Mouse (Mus musculus): Measurements from ENCODE around the gene Zfp131.
"Not testable (repeated sequence)": the region's sequence is repeated elsewhere in the genome, so short reads cannot be mapped to it uniquely, and the experiment has no call there.

Zfp131 gene

GRCm38 (mm10) chr13:119790761-119791579 is at the start of gene Zfp131:
Gene Zfp131, minus strand, starts transcription at chr13:119790889.
- DNase-seq (ENCODE audit: extremely low read depth, insufficient read length, low spot score), result peak; percentile 89

DNA sequence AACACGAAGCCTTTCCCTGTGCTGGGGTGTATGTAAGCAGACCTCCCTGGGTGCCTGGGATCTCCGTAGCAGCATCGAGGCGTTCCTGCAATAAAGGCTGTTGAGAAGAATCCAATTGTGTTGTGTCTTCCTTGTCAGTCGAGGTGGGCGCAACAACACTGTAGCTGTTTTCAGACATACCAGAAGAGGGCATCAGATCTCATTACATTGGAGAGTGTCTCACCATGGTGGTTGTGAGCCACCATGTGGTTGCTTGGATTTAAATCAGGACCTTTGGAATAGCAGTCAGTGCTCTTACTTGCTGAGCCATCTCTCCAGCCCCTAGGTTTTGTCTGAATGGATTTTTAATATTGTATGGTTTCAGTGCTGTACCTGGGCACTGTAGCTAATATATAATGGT is 49.3 kb upstream of the Zfp131 start:
- DNase-seq (ENCODE audit: extremely low read depth, insufficient read length, low spot score), result not testable (repeated sequence)

DNA sequence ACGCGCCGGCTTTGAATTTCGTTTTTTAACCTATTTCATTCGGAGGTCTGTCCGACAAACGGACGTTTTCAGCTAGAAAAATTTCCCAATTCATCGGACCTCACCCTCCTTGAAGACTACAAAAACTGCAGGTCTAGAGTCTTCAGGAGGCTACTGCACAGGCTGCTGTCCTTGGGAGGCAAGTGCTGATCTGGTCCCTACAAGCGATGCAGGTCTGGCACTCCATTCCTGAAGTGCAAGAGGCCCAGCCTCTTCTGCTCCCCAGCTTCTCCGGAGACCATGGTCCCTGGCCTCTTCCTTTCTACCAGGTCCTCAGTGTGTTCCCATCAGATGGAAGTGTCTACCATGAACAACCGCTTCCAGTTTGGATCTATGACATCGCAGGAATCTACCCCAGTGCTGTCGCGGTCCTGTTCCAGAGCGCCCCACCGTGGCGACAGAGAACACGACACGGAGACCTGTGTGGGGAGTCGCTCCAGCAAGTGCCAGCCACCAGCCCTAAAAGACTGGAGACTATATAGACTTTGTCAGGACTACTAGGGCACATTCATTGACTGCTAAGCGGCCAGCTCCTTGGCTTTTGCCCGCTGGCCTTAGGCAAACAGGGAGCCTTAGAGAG is 47.1 kb upstream of the Zfp131 start:
- DNase-seq (ENCODE audit: extremely low read depth, insufficient read length, low spot score), result not testable (repeated sequence)

DNA sequence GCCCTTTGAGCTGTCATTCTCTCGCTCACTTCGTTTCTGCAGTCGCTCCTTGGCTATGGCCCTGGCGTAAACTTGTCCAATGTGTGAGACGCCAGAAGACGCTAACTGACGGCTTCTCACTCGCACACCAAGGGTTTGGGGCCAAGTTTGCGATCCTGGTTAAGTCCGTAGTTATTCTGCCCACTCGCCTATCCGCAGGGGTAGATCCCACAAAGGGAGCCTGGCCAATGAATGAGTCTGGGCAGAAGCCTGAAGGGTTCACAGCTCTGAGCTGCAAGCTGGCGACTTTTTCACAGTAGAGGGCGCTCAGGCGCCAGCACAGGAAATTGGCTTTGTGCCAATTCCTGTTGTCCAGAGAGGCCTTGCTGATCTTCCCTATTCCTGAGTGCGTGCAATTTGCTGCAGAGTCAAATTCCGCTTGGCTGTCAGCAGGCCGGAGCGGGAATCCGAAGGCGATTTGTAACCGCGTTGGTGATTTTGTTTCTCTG is 45.7 kb upstream of the Zfp131 start:
- not testable (repeated sequence) for DNase-seq (ENCODE audit: extremely low read depth, insufficient read length, low spot score)

GRCm38 (mm10) chr13:119835320-119836056 is 44.8 kb upstream of the Zfp131 start, which contains the start of gene D13Ertd608e:
Gene D13Ertd608e, plus strand, starts transcription at chr13:119836006.
- not testable (repeated sequence) for DNase-seq (ENCODE audit: extremely low read depth, insufficient read length, low spot score)

GRCm38 (mm10) chr13:119830116-119830515 is 39.4 kb upstream of the Zfp131 start, which contains the start of gene AF067063:
Gene AF067063, minus strand, starts transcription at chr13:119830216.
- DNase-seq (ENCODE audit: extremely low read depth, insufficient read length, low spot score), result not testable (repeated sequence)

- no peak for DNase-seq (ENCODE audit: extremely low read depth, insufficient read length, low spot score)
Measured at GRCm38 (mm10) chr13:119817579-119818206, 27.0 kb upstream of the Zfp131 start.

DNA sequence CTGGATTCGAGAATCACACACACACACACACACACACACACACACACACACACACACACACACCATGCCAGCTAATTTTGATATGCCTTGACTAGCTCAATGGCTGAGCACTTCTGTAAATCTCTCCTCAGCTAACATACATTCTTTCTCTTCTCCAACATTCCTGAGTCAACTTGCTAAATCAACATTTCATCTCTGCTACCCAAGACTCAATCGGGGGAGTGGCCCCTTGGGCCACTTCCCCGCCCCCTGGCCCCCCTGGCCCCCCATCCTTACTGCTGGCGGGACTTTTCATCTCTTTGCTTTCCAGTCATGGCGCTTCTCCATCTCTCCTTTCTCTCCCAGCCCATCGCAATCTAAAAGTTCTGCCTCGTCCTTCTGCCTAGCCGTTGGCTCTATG is 26.1 kb upstream of the Zfp131 start:
- no peak for DNase-seq (ENCODE audit: extremely low read depth, insufficient read length, low spot score)

- DNase-seq (ENCODE audit: extremely low read depth, insufficient read length, low spot score), result no peak
Measured at GRCm38 (mm10) chr13:119810031-119810430, 19.3 kb upstream of the Zfp131 start.

DNA sequence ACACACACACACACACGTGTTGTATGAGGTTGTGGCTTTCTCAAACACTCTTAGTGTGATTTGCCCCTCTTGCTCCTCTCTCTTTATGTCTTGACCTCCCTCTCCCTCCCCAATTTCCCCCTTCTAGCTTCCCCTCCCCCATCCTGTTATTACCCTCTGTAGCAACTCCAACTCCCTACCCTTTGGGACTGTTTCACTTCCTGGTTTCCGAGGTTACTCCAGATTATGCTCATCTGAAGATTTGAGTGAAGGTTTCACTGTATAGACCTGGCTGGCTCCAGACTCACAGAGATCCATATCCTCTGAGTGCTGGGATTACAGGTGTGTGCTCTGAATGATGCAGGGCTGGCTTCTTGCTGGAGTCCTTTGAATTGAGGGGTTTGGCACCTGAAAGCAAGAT is 18.2 kb upstream of the Zfp131 start:
- DNase-seq (ENCODE audit: extremely low read depth, insufficient read length, low spot score), result no peak

DNA sequence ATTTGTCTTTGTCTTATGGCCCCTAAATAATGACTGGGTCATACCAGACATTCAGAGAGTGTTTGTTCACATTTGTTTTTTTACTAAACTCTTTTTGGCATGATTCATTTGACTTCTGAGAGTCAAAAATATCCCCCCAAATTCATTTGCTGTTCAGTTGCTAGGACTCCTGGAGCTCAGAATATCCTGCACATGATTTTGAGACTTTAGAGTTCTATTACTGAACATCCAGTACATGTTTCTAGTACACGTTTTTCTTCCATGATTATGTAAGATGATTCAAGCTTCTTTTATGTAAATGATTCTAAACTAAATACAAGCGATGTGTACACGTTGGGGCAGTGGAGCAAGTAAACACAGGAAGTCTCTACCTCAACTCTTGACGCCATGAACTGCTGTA is 7.0 kb upstream of the Zfp131 start:
- no peak for DNase-seq (ENCODE audit: extremely low read depth, insufficient read length, low spot score)

GRCm38 (mm10) chr13:119792791-119793404 is 2.2 kb upstream of the Zfp131 start:
- no peak for DNase-seq (ENCODE audit: extremely low read depth, insufficient read length, low spot score)

- DNase-seq (ENCODE audit: extremely low read depth, insufficient read length, low spot score), result no peak
Measured at GRCm38 (mm10) chr13:119791580-119792135, 969 bp upstream of the Zfp131 start.

DNA sequence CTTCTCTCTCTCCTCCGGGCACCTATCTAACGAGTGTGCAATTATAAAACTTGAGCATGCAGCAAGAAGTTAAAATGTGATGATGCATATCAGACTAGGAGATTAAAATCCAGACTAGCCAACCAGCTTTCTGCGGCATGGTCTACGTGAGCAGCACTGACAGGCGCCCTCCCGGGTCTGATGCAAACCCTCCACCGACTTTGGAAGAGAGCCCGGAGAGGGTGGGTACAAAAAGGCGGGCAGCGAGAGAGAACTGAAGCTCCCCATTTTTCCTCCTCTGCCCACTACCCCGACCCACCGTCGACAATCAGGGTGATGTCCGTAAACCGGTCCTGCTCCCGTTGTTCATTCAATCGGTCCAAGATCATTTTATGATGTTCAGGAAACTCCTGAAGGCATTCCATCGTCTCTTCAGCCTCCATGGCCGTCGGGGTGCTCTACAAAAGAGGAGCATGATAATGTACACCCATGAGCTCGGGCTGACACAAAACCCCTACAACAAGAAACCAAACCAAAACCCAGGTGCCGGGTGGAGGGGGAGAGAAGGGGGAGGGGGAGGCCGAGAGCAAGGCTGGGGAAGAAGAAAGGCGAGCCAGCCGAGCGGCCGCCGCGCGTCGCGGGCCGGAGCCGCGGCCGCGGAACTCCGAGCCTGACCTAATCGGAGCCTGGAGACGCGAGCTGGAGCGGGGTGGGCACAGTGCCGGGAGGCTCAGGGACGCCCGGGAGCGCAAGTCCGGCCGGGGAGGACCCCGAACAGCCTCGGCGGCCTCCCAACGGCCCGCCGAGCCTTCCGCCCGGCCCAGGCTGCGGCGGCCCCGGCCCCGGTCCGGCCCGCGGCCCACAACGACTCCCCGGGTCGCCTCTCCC is 605 bp downstream of the Zfp131 start:
- peak; percentile 68 for DNase-seq (ENCODE audit: extremely low read depth, insufficient read length, low spot score)

DNA sequence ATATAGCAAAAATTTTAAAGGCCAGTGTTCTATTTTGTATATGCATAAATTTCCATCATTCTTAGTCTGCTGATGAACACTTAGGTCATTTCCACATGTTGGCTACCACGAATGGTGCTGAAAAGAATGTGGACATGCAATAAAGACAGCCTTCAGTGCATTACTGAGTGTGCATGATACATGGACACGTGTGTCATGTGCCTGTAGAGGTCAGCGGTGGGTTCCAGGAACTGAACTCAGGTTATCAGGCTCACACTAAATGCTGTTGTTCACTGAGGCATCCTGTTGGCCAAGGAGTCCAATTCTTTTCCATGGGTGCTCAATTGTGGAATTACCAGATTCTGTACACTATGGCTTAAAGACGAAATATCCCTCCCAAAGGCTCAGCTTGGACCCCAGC is 7.1 kb downstream of the Zfp131 start:
- no peak for DNase-seq (ENCODE audit: extremely low read depth, insufficient read length, low spot score)

DNA sequence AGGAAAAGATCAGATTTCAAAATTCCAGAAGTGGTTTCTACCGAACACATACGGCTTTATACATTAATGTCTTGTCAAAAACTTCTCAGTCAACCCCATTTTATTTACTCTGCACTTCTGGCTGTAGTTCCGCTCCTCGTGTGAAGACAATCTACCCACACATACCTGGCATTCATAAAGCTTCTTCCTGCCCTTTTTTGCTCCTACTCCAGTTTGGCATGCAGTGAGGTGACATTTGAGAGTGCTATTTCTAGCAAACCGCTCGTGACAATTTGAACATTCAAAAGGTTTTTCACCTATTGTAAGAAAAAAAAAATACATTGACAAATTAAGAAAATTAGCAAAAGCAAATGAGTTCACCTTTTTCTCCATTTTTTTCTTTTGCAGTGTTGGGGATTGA is 22.1 kb downstream of the Zfp131 start:
- no peak for DNase-seq (ENCODE audit: extremely low read depth, insufficient read length, low spot score)

DNA sequence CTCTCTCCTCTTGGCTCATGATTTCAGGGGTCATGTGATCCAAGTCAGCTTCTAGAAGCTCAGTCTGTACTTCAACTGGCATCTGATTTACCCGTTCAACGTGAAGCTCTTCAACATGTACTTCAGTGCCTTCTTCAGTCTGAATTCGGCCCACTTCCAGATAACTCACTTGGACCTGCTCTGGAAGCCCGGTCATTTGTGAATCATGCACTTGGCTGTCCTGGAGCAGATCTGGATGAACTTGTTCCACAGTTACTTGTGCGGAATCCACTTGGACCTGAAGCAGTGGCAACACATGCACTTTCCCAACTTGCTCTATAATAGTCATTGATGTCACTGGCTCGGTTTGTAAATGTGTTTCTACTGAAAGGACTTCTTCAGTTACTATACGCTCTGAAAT is 24.2 kb downstream of the Zfp131 start:
- DNase-seq (ENCODE audit: extremely low read depth, insufficient read length, low spot score), result no peak

GRCm38 (mm10) chr13:119756831-119757230 is 33.9 kb downstream of the Zfp131 start:
- DNase-seq (ENCODE audit: extremely low read depth, insufficient read length, low spot score), result no peak

All from 3134 (cell line).